Mouse (Mus musculus): Measurements from ENCODE around the gene Phex.

The Phex gene

DNA sequence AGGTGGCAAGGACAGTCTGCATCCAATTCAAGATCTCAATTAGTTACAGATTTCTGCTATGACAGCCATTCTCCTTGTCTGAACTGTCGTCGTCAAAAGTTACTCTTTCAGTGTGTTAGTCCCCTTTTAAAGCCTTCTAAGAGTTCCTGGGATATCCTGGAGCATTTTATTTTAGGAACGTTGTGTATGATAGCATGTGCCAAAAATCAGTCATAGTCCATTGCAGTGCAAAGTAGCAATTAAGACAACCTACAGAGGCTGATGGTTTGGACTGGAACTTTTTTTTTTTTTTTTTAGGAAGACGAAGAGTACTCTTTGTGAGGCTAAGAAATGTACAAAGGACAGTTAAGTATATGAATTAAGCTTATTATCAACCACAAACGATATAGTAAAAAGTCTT is at the start of gene Phex:
Gene Phex, minus strand, starts transcription at position 101 of the 400 bp plus-strand sequence.
- no peak for DNase-seq

DNA sequence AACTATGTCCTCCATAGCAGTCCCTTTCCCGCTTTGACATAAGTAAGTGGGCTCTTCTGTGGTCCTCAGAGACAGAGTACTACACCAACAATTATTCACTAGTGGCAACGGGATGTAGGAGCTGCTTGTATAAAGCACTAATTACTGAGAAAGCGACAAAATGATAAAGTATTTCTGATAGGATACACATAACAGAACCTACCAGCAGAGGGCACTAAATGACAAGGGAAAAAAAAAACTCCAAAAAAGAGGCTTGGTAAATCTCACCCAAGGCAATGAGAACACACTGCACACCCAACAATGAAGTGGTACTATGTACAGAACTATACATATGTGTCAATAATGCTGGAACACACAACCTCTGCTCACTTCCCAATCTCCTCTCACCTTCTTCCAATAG is 47.6 kb upstream of the Phex start:
- DNase-seq, result no peak

DNA sequence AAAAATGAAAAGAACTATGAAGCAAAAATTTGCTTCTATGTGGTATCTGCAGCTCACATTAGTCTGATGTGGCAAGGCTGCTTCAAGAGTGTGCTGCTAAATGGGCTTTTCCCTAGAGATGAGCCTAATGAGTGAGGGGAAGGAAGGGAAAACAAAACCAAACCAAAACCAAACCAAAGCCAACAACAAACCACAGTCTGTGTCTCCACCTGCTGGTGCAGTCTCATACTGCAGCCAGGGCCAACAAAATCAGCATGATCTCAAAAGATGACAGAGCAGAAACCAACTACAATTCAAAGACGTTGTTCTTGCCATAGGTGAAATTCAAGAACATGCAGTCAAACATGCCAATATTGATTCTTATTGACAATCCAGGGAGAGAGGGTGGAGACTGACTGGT is 39.3 kb upstream of the Phex start:
- peak; percentile 5 to 21 for DNase-seq

DNA sequence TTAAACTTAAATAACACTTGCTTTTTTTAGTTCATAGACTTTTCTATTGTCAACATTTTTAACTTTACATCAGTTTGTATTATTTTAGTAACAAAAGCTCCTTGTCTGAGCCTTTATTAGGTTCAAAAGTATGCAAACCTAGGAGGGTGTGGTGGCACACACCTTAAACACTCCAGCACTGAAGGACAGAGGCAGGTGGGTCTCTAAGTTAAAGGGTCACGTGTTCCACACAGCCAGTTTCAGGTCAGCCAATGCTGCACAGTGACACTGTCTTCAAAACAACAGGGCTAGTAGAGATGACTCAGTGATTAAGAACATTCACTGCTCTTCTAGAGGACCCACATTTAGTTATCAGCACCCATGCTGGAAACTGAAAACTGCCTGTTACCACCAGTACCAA is 33.9 kb upstream of the Phex start:
- no peak for DNase-seq

DNA sequence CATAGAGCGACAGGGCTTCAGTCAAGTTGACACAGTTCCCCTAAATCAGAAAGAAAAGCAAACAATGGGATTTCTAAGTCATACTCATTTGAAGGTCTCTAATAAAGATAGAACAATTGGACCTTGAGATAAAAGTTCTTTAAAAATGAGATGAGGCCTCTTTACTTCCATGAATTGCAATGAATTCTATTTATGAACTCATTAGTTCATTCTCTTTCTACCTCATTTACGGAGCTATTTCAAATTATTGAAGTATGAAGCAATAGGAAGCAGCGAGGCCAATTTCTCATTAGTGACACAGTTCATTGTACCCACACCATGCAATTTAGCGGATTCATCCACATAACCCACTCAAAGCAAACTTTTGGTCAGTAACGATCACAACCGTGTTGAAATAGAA is 32.3 kb upstream of the Phex start:
- no peak for DNase-seq

DNA sequence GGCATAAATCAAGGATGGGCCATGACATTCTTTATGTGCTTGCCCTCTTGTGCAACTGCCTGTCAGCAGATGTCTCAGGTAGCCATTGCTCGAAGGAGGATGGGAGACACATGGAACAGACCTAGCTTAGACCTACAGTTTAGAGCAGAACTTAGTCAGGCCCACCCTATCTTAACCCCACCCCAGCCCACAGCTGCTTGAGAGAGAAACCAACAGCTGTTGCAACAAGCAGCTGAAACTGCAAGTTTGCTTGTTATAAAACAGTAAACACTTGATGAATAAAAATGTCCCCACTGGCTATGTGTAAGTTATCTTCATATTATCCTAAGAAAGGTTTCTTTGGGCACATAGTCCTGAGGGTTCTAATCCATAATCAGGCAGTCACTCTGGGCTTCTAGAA is 19.7 kb upstream of the Phex start:
- no peak for DNase-seq

DNA sequence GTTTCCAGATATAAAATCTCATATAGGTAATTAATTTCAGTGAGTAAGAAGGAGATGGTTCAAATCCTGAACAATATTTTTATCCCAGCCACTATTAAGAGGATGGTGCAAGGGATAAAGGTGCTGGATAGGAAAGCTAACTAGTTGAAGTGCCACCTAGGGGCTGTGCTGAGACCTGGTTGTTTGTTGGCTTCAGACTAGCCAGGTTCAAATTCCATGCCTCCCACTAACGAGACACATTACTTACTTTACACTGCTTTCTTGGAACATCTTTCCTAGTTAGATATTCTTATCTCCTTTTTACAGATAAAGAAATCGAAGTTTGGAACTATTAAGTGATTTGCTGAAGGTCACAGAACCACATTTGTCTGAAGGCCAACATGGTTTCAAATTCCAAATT is 4.3 kb upstream of the Phex start:
- DNase-seq, result no peak

DNA sequence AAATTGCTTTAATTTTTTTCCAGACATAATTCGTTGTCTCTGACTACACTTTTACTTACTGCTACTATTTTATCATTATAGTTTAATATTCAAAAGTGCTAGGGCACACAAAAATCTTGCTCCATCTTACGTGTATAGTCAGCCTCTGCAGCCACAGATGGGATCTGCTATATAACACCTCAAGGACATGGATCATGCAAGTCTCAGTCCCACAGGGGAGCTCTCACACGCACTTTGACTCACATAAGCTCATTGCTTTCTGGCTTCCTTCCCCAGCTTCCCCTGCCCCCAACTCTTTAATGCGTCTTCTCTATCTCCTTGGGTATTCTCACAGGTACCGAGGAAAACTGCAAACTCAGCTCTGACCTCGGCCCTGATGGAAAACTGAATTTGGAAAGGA is 10.2 kb downstream of the Phex start:
- DNase-seq, result no peak

DNA sequence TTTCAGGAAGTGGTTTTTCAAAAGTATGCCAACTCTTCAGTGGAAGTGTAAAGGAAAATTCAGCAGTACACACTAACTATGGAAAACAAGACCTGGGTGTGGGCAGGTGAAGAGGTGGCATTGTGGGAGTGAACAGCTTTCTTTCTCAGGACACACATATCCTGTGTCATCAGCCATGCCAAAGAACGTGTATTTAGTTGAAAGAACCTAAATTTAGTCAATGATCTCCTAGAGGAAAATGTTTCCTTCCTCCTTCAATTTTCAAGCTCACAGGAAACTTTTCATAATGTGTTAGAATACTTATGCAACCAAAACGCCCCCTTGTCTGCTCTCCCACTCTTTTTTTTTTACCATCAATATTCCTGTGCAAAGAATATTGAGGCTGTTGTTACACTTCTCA is 23.9 kb downstream of the Phex start:
- DNase-seq, result no peak

DNA sequence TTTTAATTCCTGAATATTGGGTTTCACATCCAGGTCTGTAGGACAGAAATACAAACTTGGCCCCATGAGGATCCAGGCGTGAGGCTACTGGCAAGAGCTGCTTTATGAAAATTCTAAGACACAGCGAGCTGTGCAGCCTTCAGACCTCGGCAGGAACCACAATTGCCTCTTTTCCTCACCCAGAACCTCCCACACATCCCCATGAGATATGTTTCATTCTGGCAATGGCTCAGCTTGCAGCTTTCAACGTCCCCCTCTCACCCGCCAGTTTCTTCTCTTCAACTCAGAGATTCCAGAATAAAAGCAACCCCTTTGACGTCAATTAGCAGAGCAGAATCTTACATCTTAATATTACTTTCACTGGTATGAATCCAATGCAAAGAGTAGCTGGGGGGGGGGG is 25.0 kb downstream of the Phex start:
- DNase-seq, result no peak

DNA sequence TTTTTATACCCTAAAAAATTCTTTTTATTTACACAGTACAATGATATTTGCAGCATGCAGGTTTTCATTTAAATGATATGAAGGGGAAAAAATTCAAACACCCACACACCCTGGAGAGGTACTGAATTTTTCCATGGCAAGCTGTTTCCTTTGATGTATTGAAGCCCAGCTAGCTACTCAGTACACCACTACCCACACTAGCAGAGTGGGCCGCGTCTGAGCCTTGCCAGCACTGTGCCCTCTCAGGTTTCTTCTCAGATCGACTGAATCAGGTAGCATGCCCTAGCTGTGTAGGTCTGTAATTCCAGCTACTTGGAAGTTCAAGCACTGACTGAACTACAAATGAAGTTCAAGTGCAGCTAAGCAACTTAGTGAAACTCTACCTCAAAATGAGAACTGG is 26.7 kb downstream of the Phex start:
- no peak for DNase-seq

DNA sequence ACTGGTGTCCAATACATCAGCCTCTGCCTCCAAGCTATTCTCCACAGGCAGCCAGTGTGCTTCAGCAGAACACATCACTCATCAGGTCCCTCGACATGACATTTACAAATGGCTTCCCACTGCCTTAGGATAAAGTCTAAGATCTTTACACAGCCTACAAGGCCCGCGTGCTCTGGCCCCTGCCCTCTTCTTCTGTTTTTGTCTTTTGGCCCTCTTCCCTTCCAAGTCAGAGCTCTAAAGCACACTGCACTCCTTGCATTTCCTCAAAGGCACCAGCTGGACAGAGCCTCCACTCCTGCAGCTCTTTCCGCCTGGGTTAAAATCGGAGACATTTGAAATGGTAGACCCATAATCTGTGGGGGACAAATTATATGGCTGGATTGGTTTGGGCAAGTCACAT is 28.1 kb downstream of the Phex start:
- no peak for DNase-seq

DNA sequence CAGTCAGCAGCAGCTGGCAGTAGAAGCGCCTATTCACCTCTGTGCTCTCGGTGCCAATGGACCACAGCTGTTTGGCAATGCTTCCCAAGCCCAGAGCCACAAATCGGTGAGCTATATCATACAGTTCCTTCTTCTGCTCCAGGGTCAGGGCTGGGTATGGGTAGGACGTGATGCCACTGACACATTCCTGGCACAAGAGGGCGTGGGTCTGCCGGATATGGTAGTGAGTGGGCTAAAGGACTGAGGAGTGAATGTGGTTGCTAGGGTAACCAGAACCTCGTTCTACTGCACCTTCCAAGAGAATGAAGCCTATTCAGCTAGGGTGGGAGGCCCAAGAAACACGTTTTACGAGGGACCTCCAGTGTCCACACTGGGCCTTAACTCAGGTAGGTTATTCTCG is 36.3 kb downstream of the Phex start:
- peak; percentile 3 to 7 for DNase-seq

DNA sequence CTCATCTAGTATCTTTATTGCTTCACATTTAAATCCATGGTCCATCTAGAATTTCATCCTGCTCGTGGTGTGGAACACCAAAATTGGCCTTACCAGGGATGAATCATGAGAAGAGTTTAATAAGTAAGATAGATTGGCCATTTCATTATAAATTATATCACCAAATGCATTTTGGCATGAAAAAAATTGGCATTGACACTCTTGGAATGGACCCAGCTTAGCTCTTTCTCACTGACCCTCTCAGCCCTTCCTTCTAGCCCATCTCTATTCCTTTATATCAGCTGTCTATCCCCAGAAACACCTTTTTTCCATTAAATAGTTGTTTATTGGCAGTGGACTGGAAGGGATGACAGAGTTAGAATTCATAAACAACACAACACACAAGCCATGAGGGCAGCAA is 37.7 kb downstream of the Phex start:
- DNase-seq, result no peak

DNA sequence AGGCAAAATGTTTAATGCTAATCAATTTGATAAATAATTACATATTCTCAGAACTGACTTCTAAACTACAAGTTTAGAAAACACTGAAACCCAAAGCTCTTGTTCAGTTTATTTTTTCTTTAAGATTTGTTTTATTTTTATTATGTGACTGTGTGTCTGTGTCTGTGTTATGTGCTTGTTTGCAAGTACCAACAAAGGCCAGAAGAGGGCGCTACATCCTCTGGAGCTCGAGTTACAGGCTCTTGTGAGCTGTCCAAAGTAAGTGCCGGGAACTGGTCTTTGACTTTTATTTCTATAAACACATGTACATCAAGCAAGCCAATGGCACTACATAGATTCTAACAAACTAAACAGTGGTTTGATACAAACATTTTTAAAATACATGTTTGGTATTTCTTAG is 41.2 kb downstream of the Phex start:
- no peak for DNase-seq

DNA sequence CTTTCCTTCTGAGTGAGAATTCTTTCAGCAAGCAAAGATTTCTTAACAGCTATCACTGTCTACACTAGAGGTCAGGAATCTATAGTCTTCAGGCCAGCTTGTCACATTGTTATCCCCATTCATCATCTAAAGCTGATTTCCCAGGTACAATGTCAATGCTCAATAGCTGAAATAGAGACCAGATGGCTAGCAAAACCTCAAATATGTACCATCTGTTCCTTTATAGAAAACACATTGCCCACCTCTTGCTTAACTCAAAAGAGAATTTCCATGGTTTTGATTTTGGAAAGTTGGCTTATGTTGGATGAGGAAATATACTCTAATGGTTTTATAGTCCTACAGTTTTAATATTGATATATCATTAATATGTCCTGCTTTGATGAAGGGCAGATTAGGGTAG is 45.9 kb downstream of the Phex start:
- no peak for DNase-seq

DNA sequence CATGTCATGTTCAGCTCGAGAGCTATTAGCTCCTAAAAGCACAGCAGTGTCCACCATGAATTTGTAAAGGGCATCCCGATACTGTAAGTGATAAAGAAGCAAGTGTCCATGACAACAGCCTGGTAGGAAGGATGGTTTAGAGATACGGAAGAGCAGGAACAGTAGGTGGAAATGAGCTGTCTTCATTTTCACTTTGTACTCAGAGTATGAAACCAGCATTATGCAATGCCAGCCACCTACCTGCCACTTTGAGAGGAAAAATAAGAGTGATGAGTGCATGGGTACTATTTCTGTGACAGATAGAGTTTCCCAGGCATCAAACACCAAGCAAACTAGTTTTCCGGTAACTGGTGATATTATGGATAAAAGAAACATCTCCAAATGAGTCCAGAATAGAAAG is 59.6 kb downstream of the Phex start:
- no peak for DNase-seq

DNA sequence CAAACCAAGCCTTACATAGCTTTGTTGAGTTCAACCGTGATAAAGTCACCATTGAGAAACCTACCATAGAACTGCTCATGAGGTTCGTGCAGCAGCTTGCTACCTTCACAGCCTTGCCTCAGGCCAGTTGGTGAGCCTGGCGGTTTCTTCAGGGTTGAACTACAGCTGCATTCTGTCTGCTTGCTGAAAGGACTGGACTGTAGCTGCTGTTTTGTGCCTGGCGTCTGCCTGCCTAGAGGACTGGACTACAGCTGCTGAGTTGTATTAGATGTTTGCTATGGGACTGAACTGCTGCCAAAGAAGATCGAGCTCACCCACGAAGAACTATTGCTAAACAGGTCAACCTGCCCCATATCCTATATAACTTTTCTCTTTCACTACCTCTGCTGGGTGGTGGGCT is 68.9 kb downstream of the Phex start:
- DNase-seq, result no peak

DNA sequence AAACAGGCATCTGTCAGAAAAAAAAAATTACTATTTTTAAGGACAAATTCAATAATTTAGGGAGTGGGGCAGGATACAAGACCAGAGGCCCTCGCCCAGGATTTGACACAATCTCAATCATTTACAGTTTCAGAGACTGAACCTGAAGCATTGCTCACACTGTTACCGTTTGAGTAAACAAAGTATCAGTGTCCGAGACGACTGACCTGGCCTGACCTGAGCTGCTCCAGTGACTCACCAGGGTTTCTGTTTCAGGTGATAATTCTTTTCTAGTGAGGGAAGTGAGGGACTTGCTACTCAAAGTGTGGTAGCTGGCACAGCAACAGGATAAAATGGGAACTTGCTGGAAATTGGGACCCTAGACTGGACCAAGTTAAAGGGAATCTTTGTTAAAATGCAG is 80.4 kb downstream of the Phex start:
- no peak for DNase-seq

DNA sequence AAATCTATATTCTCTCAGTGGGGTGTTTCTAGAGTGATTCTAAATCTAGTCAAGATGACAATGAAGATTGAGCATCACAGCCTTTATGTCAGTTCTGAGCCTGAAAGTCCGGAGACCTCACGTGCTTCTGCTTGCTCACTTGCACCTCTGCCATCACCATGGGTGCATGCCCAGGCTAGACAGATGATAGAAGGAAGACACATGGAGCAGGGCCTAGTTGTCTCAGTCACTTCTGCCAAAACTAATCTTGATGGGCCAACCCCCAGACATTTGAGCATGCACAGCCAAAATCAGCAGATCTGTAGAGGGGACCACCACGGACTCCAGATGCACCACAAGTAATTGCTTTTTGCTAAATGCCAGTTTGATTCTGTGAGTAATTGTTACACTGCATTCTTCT is 85.3 kb downstream of the Phex start:
- DNase-seq, result no peak

DNA sequence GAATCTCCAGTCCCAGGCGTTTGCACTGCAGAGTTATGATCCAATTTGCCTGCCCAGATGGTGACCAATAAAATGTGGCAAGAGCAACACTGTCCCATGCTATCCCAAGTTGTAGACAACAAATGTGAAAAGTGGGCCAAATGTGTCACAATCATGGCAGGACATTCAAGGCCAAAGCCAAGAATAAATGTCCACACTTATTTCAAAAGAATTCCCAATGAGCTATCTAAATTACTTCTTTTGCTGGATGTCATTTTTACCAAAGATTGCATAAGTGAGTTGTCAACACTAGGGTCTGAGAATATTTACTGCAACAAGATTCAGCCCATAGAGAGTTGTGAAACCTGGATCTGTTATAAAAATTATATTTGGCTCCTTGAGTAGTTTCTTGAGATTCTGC is 86.7 kb downstream of the Phex start:
- peak; percentile 7 to 11 for DNase-seq

DNA sequence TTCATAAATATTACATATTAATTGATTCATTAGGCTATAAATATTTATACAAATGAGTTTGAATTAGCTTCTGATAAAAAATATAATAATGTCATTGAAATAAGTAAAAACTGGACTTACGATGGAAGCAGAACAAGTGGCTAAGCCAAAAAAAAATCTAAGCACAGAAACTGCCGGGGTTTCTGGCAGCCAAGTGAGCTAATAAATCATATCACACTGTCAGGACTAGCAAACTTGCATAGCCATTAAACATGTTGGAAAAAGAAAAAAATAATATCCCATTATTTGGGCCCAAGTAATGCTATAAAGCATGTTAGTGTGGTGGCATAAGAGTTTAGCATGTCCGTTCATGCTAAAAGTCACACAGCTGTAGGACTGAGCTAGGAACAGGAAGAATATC is 87.4 kb downstream of the Phex start:
- no peak for DNase-seq

DNA sequence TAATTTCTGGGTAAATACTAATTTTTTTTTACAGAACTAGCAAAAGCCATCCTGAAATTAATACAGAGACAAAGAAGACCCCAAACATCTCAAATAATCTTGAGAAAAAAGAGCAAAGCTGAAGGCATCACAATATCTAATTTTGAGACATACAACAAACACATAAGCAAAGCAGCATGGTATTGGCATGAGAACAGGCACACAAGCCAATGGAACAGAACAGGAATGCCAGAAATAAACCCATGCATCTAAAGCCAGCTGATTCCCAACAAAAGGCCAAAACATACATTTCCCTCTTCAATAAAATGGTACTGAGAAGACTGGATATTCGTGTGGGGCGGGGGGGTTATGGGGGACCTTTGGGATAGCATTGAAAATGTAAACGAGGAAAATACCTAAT is 90.7 kb downstream of the Phex start:
- no peak for DNase-seq

DNA sequence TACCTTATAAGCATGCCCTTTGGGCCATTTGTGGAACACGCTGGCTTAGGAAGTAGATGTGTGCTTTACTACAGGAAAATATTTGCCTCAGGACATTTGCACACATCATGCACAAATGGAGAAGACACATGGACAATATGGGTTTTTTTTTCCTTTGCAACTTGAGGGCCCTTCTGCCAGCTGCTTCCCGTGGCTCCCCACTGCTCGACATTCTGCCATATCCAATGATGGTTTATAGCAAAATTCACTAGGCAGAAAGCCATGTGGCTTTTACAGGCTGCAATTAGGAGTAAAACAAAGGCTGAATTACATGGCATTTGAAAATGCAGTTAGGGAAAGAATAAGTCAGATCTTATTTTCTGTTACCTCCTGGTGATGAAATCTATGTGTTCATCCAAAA is 104.8 kb downstream of the Phex start:
- no peak for DNase-seq

DNA sequence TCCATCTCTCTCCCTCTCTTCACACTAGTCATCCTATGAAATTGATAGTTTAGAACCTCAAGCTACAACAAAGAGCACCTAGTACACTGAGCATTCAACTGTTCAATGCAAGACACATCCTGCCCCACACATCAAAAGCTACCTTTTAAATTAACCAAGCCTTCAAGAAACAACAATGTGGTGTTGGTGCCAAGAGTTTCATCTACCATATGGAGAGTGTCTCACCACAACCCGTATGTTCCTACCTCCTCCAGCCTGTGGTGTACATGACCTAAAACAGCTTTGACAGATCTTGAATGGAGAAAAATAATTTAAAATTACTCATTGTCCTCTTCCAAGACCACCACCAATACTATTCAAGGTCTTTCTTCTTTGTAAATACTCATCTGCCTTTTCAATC is 106.9 kb downstream of the Phex start:
- DNase-seq, result no peak

DNA sequence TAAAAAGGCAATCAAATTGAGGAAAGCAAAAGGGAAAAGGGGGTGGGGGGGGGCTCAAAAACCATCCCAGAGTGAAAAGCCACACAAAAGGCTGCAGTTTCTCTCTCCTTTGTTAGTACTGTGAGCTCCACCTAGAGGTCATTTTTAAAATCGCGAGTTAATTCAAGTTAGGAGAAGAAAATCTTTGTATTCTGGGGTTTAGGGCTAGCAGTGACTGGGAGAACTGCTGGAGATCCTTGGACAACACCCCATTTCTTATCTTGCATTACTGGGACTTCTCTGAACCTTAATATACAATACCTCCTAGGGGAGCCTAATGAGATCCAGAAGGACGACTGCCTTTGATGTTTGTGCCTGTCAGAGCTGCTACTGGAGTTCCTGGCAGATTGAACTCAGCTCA is 107.7 kb downstream of the Phex start:
- DNase-seq, result no peak

Measured in lung, adult 18-20 months (tissue).